Comparison of ENCODE assay signal across 11 mouse cellular contexts in genomic region chr12:40558600-40558999, GRCm38 (mm10).
DNase-seq lines count a peak whose midpoint lies in the region; ATAC-seq and TF ChIP-seq lines count a peak whose summit lies in the region.
"Had no signal": no experiment of that assay in that cellular context is flagged by ENCODE, and none has a peak within 500 bp of the region (broad histone marks: within the 10 kb centered on the region; RNA-seq: fewer than 3 reads in every experiment).

No protein-coding gene starts in this region.

- no peak overlapping the region for H3K9ac ChIP-seq in liver, embryonic 16.5 days (ENCODE audit: low read depth, low read length)
- H3K9ac ChIP-seq in midbrain, embryonic 16.5 days (ENCODE audit: low read depth, low read length), result no peak overlapping the region

- peak overlapping the region; percentile 31; the same call in 1 of the 2 replicates for H3K4me3 ChIP-seq in gastrocnemius, adult 2 months
- H3K4me3 ChIP-seq in layer of hippocampus, adult 2 months, result no peak overlapping the region
- no peak overlapping the region for H3K4me3 ChIP-seq in liver, embryonic 16.5 days (ENCODE audit: low read depth, low read length)
- no peak overlapping the region for H3K4me3 ChIP-seq in midbrain, embryonic 16.5 days (ENCODE audit: low read depth, low read length)
- H3K4me3 ChIP-seq: embryonic facial prominence, embryonic 10.5 days; forebrain, embryonic 10.5 days had no signal

- peak overlapping the region; percentile 55 for H3K27ac ChIP-seq in gastrocnemius, adult 2 months
- H3K27ac ChIP-seq in layer of hippocampus, adult 2 months, result peak overlapping the region; percentile 59; the same call in 1 of the 2 replicates
- peak overlapping the region; percentile 34; the same call in 1 of the 2 replicates for H3K27ac ChIP-seq in liver, embryonic 16.5 days (ENCODE audit: low read length)
- H3K27ac ChIP-seq in midbrain, embryonic 16.5 days (ENCODE audit: low read length), result no peak overlapping the region
- H3K27ac ChIP-seq: embryonic facial prominence, embryonic 10.5 days; forebrain, embryonic 10.5 days had no signal

- no peaks in the 10 kb centered on the region for H3K4me1 ChIP-seq in liver, embryonic 16.5 days (ENCODE audit: control insufficient read depth, low read depth, low read length)
- H3K4me1 ChIP-seq in midbrain, embryonic 16.5 days (ENCODE audit: control insufficient read depth, insufficient read depth, low read length), result peaks cover 3% of the 10 kb centered on the region; the same call in 1 of the 2 replicates
- H3K4me1 ChIP-seq: embryonic facial prominence, embryonic 10.5 days; forebrain, embryonic 10.5 days had no signal

- DNase-seq in gastrocnemius, adult 2 months, result no peak
- DNase-seq in gastrocnemius, postnatal 14 days, result no peak
- no peak for DNase-seq in layer of hippocampus, adult 2 months (ENCODE audit: low spot score in 2 of 2)
- no peak for DNase-seq in layer of hippocampus, adult 18-20 months (ENCODE audit: low spot score in 2 of 2)
- DNase-seq in 416B (ENCODE audit: low read depth), result peak; percentile 82
- DNase-seq in right cerebral cortex, postnatal 14 days, result no peak
- DNase-seq: cerebellum, adult 2 months had no signal

- intact Hi-C loops in gastrocnemius, adult 2 months (cut with DNase I), result no loop called here
- intact Hi-C loops in gastrocnemius, postnatal 14 days (cut with DNase I; ENCODE audit: low total_unique reads), result no loop called here

- H3K9me3 ChIP-seq in liver, embryonic 16.5 days (replicated peaks; ENCODE audit: control insufficient read depth, low read length), result no peaks in the 10 kb centered on the region
- H3K9me3 ChIP-seq in midbrain, embryonic 16.5 days (replicated peaks; ENCODE audit: control insufficient read depth, low read length, poor library complexity, severe bottlenecking), result no peaks in the 10 kb centered on the region
- H3K9me3 ChIP-seq: embryonic facial prominence, embryonic 10.5 days; forebrain, embryonic 10.5 days had no signal

- WGBS in liver, embryonic 16.5 days (ENCODE audit: insufficient replicate concordance), result 22% methylated on average over 3 of the region's 3 CpGs
- 79% methylated on average over 3 of the region's 3 CpGs for WGBS in midbrain, embryonic 16.5 days

- H3K36me3 ChIP-seq in liver, embryonic 16.5 days (ENCODE audit: control insufficient read depth, insufficient read depth), result no peaks in the 10 kb centered on the region
- H3K36me3 ChIP-seq in midbrain, embryonic 16.5 days (ENCODE audit: control insufficient read depth, insufficient read depth, low read length), result no peaks in the 10 kb centered on the region
- H3K36me3 ChIP-seq: embryonic facial prominence, embryonic 10.5 days; forebrain, embryonic 10.5 days had no signal

- H3K27me3 ChIP-seq in liver, embryonic 16.5 days (ENCODE audit: control insufficient read depth, insufficient read depth, low read depth, low read length), result no peaks in the 10 kb centered on the region
- no peaks in the 10 kb centered on the region for H3K27me3 ChIP-seq in midbrain, embryonic 16.5 days (ENCODE audit: control insufficient read depth, insufficient read depth, low read depth, low read length)

- no peak for TF ChIP-seq CTCF in gastrocnemius, adult 2 months (IDR thresholded peaks at IDR 0.05)
- TF ChIP-seq CTCF in layer of hippocampus, adult 2 months (conservative IDR thresholded peaks at IDR 0.05), result no peak

- ATAC-seq in liver, embryonic 16.5 days (ENCODE audit: low read depth), result peak; percentile 43; the same call in 1 of the 2 replicates
- no peak for ATAC-seq in midbrain, embryonic 16.5 days

- H3K4me2 ChIP-seq in liver, embryonic 16.5 days (ENCODE audit: low read depth, low read length), result peak overlapping the region; percentile 14; the same call in 1 of the 2 replicates
- H3K4me2 ChIP-seq in midbrain, embryonic 16.5 days (ENCODE audit: low read length), result no peak overlapping the region
